Mouse (Mus musculus): ENCODE measurements around the gene Psmd13. TPM values are rescaled to one million over a fixed set of nuclear protein-coding genes. Genes with fewer than 3 reads are reported as not detected.

Psmd13 gene
- total RNA-seq, 4 experiments from 2014 or later: 105 to 117 (median 109) TPM

DNA sequence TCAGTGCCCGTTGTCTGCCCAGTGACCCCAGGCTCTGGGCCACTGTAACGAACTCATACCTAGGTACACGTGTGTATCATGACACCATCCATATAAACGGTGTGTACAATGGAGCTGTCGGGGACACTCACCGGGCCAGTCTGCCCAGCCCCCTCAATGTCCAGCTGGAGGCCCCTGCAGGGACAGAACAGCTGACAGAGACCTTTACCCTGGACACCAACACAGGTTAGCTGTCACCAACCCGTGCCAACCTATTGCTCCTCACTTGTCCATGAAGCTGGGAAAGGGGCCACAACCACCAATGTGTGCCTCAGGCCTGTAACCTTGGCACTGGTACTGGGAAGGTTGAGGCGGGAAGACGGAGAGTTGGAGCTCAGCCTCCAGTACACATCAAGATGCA is 60.6 kb downstream of the Psmd13 start:
- DNase-seq (ENCODE audit: low spot score in 2 of 2): no peak

- no peak for DNase-seq (ENCODE audit: low spot score in 2 of 2)
These were observed 61.0 kb downstream of the Psmd13 start for GRCm38 (mm10) chr7:140942811-140943210.

DNA sequence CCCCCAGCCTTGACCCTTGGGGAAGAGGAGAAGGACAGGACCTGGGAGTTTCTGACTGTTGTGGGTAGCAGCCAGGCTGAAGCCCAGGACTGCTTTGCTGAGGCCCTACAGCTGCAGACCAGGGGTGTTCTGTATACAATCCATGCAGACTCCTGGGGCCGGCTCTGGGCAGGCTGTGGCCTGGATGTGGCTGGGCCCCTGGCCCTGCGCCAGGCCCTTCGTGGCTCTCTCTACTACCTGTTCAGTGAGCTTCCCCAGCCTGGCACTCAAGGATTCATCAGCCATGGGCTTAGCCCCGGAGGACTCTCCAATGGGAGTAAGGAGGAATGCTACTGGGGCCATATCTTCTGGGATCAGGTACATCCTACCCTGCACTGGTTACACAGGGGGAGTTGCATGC is 61.6 kb downstream of the Psmd13 start:
- no peak for DNase-seq (ENCODE audit: low spot score in 2 of 2)

- DNase-seq (ENCODE audit: low spot score in 2 of 2): no peak
These were observed 62.5 kb downstream of the Psmd13 start for GRCm38 (mm10) chr7:140944236-140944635.

DNA sequence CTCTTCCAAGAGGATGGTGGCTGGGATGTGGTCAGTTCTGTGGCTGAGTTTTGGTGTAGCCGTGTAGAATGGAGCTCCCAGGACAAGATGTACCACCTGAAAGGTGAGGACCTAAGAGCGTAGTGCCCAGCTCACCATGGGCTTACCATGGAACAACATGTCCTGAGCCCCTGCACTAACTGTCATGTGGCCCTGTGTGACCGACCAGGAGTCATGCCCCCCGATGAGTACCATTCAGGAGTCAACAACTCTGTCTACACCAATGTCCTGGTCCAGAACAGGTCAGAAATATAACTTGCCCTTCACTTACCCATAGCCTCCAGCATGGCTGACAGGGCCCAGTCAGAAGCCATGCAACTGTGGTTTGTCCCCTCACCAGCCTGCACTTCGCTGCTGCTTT is 63.5 kb downstream of the Psmd13 start:
- DNase-seq (ENCODE audit: low spot score in 2 of 2): no peak

DNA sequence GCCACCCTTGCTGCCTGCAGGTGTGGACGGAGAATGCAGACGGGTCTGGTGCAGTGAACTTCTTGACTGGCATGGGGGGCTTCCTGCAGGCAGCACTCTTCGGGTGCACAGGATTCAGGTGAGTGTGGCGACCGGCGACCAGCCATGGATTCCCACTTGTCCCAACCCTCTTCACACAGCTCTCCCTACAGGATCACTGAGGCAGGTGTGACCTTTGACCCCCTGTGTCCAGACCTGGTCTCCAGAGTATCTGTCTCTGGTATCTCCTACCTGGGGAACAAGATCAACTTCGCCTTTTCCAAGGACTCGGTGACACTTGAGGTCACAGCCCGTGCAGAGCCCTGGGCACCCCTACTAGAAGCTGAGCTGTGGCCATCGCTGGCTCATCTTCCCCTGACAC is 64.5 kb downstream of the Psmd13 start:
- DNase-seq (ENCODE audit: low spot score in 2 of 2): no peak

DNA sequence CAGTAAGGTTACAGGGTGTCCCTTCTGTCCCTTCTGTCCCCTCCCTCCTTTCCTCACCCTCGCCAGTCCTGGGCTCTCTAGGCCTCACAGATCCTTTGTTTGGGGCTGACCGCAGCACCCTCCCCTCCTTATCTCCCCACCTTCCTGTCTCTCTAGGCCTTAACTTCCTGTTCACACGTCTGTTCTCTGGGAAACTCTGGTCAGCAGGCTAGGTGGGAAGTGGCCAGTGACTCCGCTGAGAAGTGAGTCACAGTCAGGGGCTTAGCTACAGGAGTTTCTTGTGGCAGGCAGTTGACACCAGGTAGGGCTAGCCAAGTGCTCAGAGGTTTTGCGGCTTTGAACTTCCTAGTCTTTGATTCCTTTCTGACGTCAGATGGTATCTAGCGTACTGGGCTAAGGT is 65.2 kb downstream of the Psmd13 start:
- no peak for DNase-seq (ENCODE audit: low spot score in 2 of 2)

DNA sequence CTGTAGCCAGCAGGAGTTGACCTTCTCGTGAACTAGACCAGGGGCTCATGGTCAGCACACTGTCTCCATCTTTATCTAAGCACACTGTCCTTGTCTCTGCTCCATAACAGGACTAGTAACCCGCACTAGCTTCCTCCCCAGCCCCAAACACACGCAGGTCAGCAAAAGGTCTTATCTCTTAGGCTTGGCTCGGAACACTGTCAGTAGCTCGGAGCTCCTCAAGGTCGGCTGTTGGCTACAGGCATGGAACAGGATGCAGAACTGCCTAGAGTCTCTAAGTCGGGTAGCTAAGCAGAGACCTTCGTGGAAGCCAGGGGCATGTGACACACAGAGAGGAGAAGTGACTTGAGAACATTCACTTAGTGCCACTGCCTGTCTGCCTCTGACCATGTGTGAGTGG is 66.4 kb downstream of the Psmd13 start:
- DNase-seq (ENCODE audit: low spot score in 2 of 2): no peak

Other genes starting within 250 kb of the Psmd13 start
- not detected for gene Olfr53, start 235.5 kb upstream of the Psmd13 start, total RNA-seq (2022)
- under 1 TPM; 0.04 to 0.09 (median 0.07) TPM for gene Olfr539, start 222.0 kb upstream of the Psmd13 start, total RNA-seq (2022)
- gene Olfr45, start 200.0 kb upstream of the Psmd13 start, total RNA-seq (2022): not detected
- not detected for gene Olfr541, start 184.7 kb upstream of the Psmd13 start, total RNA-seq (2022)
- gene Cyp2e1, start 118.2 kb upstream of the Psmd13 start, total RNA-seq (2022): under 1 TPM in 1 of 4 experiments, not detected in 3; 0.36 TPM
- under 1 TPM in 3 of 4 experiments, not detected in 1; 0.40 to 0.91 (median 0.46) TPM for gene Syce1, start 94.1 kb upstream of the Psmd13 start, total RNA-seq (2022)
- gene Zfp941, start 59.8 kb upstream of the Psmd13 start, total RNA-seq (2022): 10 to 100 TPM; 29.5 to 33.1 (median 29.7) TPM
- 10 to 100 TPM in 1 of 4 experiments, 1 to 10 TPM in 3; 6.2 to 13.1 (median 8.4) TPM for gene Urah, start 47.0 kb upstream of the Psmd13 start, total RNA-seq (2022)
- not detected for gene Scgb1c1, start 36.4 kb upstream of the Psmd13 start, total RNA-seq (2022)
- under 1 TPM in 1 of 4 experiments, not detected in 3; 0.36 TPM for gene Odf3, start 34.2 kb upstream of the Psmd13 start, total RNA-seq (2022)
- gene Gm45785, start 25.6 kb upstream of the Psmd13 start, total RNA-seq (2022): 1 to 10 TPM; 1.0 to 2.9 (median 2.5) TPM
- gene Ric8a, start 25.0 kb upstream of the Psmd13 start, total RNA-seq (2022): 10 to 100 TPM; 60.1 to 70.0 (median 64.9) TPM
- gene Bet1l, start 24.4 kb upstream of the Psmd13 start, total RNA-seq (2022): 10 to 100 TPM; 20.7 to 26.7 (median 23.2) TPM
- gene Sirt3, start 341 bp downstream of the Psmd13 start, total RNA-seq (2022): 10 to 100 TPM; 62.4 to 79.7 (median 73.7) TPM
- gene Cox8b, start 18.5 kb downstream of the Psmd13 start, total RNA-seq (2022): 1 to 10 TPM; 1.7 to 3.9 (median 2.9) TPM
- 1 to 10 TPM in 1 of 4 experiments, under 1 TPM in 3; 0.54 to 1.1 (median 0.92) TPM for gene Nlrp6, start 38.9 kb downstream of the Psmd13 start, total RNA-seq (2022)
- 1 to 10 TPM; 3.9 to 4.7 (median 4.3) TPM for gene Pgghg, start 59.4 kb downstream of the Psmd13 start, total RNA-seq (2022)
- under 1 TPM in 1 of 4 experiments, not detected in 3; 0.51 TPM for gene Ifitm5, start 68.3 kb downstream of the Psmd13 start, total RNA-seq (2022)
- not detected for gene Gm45717, start 74.0 kb downstream of the Psmd13 start, total RNA-seq (2022)
- gene Ifitm2, start 74.0 kb downstream of the Psmd13 start, total RNA-seq (2022): 10 to 100 TPM; 13.5 to 19.6 (median 16.7) TPM
- gene Ifitm1, start 85.3 kb downstream of the Psmd13 start, total RNA-seq (2022): 1 to 10 TPM; 3.6 to 7.4 (median 5.0) TPM
- 10 to 100 TPM; 12.2 to 26.6 (median 17.7) TPM for gene Ifitm3, start 128.8 kb downstream of the Psmd13 start, total RNA-seq (2022)
- under 1 TPM in 2 of 4 experiments, not detected in 2; 0.87 to 0.88 TPM for gene Ifitm6, start 136.0 kb downstream of the Psmd13 start, total RNA-seq (2022)
- not detected for gene Gm17387, start 147.2 kb downstream of the Psmd13 start, total RNA-seq (2022)
- gene B4galnt4, start 179.1 kb downstream of the Psmd13 start, total RNA-seq (2022): 10 to 100 TPM; 64.5 to 81.0 (median 79.2) TPM
- under 1 TPM in 1 of 4 experiments, not detected in 3; 0.57 TPM for gene Pkp3, start 196.2 kb downstream of the Psmd13 start, total RNA-seq (2022)
- 1 to 10 TPM; 2.3 to 2.6 (median 2.5) TPM for gene Sigirr, start 218.6 kb downstream of the Psmd13 start, total RNA-seq (2022)
- not detected for gene Ano9, start 235.8 kb downstream of the Psmd13 start, total RNA-seq (2022)
- 10 to 100 TPM; 48.4 to 57.7 (median 52.3) TPM for gene Ptdss2, start 240.4 kb downstream of the Psmd13 start, total RNA-seq (2022)